ENCODE assay signal across 14 mouse cellular contexts in the genomic region with DNA sequence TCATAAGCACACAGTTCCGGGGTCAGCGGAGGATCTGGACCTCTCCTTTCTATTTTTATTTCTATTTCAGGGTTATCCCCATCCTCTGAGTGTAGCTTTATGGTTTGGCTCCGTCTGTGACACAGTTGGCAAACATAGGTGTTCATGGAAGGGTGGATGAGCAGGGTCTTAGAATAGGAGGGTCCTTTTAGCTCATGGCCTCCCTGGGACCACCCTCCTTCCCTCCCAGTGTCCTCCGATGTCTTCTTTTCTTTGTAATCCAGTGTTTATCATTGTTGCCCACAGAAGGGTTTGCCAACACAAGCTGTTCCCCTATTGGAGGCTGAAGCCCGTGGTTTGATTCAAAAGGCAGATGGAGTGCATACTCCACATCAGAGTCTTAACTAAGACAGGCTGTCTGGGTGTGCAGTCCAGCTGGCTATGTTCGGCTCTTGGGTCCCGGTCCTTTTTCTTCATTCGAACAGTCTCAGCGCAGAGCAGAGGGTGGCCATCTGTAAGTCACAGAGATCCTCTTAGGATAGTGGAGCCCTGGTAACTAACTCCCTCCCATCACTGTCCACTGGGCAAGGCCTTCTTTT.
DNase-seq lines count a peak whose midpoint lies in the region; ATAC-seq lines count a peak whose summit lies in the region.
"Had no signal": no experiment of that assay in that cellular context is flagged by ENCODE, and none has a peak within 500 bp of the region (broad histone marks: within the 10 kb centered on the region; RNA-seq: fewer than 3 reads in every experiment).

No protein-coding gene starts in this region.

- no peak overlapping the region for H3K4me2 ChIP-seq in intestine, embryonic 16.5 days (ENCODE audit: low read depth, low read length)
- H3K4me2 ChIP-seq: liver, embryonic 12.5 days; midbrain, embryonic 13.5 days had no signal

- no peak overlapping the region for H3K9ac ChIP-seq in intestine, embryonic 16.5 days (ENCODE audit: low read depth, low read length)
- H3K9ac ChIP-seq: liver, embryonic 12.5 days; midbrain, embryonic 13.5 days had no signal

- no peaks in the 10 kb centered on the region for H3K36me3 ChIP-seq in intestine, embryonic 16.5 days (ENCODE audit: control insufficient read depth, insufficient read depth, low read length)
- H3K36me3 ChIP-seq: G1E; liver, embryonic 12.5 days; midbrain, embryonic 13.5 days had no signal

- no peak for ATAC-seq in intestine, embryonic 16.5 days
- ATAC-seq: activated CD4-positive, CD25-positive, alpha-beta regulatory T cell, adult 4 months; liver, embryonic 12.5 days; midbrain, embryonic 13.5 days had no signal

- no peak overlapping the region for H3K4me3 ChIP-seq in intestine, embryonic 16.5 days (ENCODE audit: low read length)
- H3K4me3 ChIP-seq: liver, embryonic 12.5 days; midbrain, embryonic 13.5 days had no signal

- H3K27me3 ChIP-seq in intestine, embryonic 16.5 days (replicated peaks; ENCODE audit: control insufficient read depth, insufficient read depth, low read length): no peaks in the 10 kb centered on the region
- H3K27me3 ChIP-seq: liver, embryonic 12.5 days; midbrain, embryonic 13.5 days had no signal

- WGBS in intestine, embryonic 16.5 days: 74% methylated on average over 9 of the region's 9 CpGs

- peak; percentile 66 to 68 for DNase-seq in cerebellum, postnatal 14 days
- no peak for DNase-seq in cerebellum, adult 9-10 months
- peak; percentile 39 to 58 for DNase-seq in right cerebral cortex, postnatal 10 days (ENCODE audit: low spot score in 2 of 2)
- no peak for DNase-seq in right cerebral cortex, postnatal 14 days
- peak; percentile 34 to 38 for DNase-seq in layer of hippocampus, postnatal 36 days
- DNase-seq in natural killer cell, adult 2 months (ENCODE audit: low spot score in 2 of 2): no peak
- DNase-seq in testis, postnatal 10 days (ENCODE audit: low spot score): no peak
- DNase-seq: heart, postnatal 14 days; kidney, adult 9 months had no signal

- H3K27ac ChIP-seq in intestine, embryonic 16.5 days (ENCODE audit: low read length): no peak overlapping the region
- H3K27ac ChIP-seq: liver, embryonic 12.5 days; midbrain, embryonic 13.5 days had no signal

- H3K4me1 ChIP-seq in intestine, embryonic 16.5 days (ENCODE audit: control insufficient read depth, insufficient read depth, low read length): no peaks in the 10 kb centered on the region
- H3K4me1 ChIP-seq: liver, embryonic 12.5 days had no signal

- H3K9me3 ChIP-seq in intestine, embryonic 16.5 days (ENCODE audit: control insufficient read depth, low read length): no peaks in the 10 kb centered on the region
- H3K9me3 ChIP-seq: liver, embryonic 12.5 days; midbrain, embryonic 13.5 days had no signal

Comparison
In these comparisons a context has a peak if more than half of its experiments do, and no peak if none do; other contexts are left out.
1. DNase-seq: peak in cerebellum, postnatal 14 days (2 of 2), right cerebral cortex, postnatal 10 days (2 of 2) and layer of hippocampus, postnatal 36 days (2 of 2); none in cerebellum, adult 9-10 months (single experiment), right cerebral cortex, postnatal 14 days (single experiment), natural killer cell, adult 2 months (0 of 2) and testis, postnatal 10 days (single experiment).